Mouse (Mus musculus): ENCODE results near the gene Lemd2.
"Not testable (repeated sequence)": the region's sequence is repeated elsewhere in the genome, so short reads cannot be mapped to it uniquely, and the experiment has no call there.

The Lemd2 gene

GRCm38 (mm10) chr17:27204075-27204909 lies at the start of gene Lemd2:
Gene Lemd2 (minus strand): TSS chr17:27204469.
- peak; percentile 95 for DNase-seq (ENCODE audit: low read depth, low spot score)

GRCm38 (mm10) chr17:27251150-27251549 lies 46.9 kb upstream of the Lemd2 start:
- no peak for DNase-seq (ENCODE audit: low read depth, low spot score)

GRCm38 (mm10) chr17:27250461-27250860 lies 46.2 kb upstream of the Lemd2 start:
- DNase-seq (ENCODE audit: low read depth, low spot score): no peak

DNA sequence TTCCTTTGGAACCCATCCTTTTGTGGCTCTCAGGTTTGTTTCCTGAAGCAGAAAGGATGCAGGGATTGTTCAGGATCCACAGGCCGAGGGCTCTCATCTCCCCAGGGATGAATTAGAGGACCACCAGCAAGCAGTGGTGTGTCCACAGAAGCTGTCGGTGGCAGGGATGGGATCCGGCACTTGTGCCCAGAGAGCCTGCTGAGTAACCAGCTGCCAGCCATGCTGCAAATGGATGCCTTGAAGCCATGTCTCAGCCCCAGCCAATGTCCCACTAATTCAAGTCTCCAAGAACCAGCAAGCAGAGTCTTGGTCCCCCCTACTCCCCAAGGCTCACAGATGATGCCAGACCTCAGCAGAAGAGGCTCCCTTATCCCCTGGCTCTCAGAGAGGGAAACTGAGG lies 44.8 kb upstream of the Lemd2 start:
- DNase-seq (ENCODE audit: low read depth, low spot score): no peak

GRCm38 (mm10) chr17:27247680-27248386 lies 43.6 kb upstream of the Lemd2 start:
- DNase-seq (ENCODE audit: low read depth, low spot score): no peak

- DNase-seq (ENCODE audit: low read depth, low spot score): no peak
Observed at GRCm38 (mm10) chr17:27245851-27246381, 41.6 kb upstream of the Lemd2 start.

- DNase-seq (ENCODE audit: low read depth, low spot score): no peak
Observed at GRCm38 (mm10) chr17:27244912-27245311, 40.6 kb upstream of the Lemd2 start.

- no peak for DNase-seq (ENCODE audit: low read depth, low spot score)
Observed at GRCm38 (mm10) chr17:27242194-27243189, 38.2 kb upstream of the Lemd2 start.

- DNase-seq (ENCODE audit: low read depth, low spot score): peak; percentile 35
Observed at GRCm38 (mm10) chr17:27240556-27241457, 36.5 kb upstream of the Lemd2 start.

DNA sequence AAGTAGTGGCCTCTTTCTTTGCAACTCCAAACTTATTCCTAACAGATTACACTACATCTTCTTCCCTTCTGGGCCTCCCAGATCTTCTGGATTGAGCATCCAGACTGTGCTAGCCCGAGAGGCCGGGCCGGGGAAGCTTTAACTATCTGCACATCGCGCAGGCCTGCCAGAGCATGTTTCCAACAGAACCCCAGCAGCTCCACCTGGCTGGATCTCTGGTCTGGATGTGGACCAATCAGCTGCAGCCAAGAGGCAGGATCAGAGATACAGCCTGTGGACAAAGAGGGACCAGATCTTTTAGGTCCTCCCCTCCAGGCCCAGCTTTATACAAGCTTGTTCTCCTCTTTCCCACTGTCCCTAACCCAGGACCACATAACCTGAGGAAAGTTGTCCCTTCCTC lies 35.7 kb upstream of the Lemd2 start:
- DNase-seq (ENCODE audit: low read depth, low spot score): no peak

GRCm38 (mm10) chr17:27238637-27239036 lies 34.4 kb upstream of the Lemd2 start:
- DNase-seq (ENCODE audit: low read depth, low spot score): no peak

DNA sequence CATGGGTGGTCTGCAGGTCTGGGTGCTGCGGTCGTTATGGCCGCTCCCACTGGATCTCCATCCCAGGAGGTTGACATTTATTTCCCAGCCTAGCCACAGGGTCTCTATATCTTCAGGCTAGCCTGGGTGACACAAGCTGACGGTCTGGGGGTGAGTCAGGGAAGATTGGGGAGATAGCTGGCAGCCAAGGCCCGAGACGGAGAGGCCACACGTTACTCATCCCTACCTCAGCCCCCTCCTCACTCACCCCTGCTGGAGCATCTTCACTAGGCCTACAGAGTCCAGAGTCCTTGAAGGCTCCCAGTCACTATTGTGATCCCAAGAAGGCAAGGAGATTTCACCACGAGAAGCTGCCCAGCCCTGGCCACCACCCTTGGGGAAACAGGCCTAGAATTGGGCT lies 33.5 kb upstream of the Lemd2 start:
- no peak for DNase-seq (ENCODE audit: low read depth, low spot score)

- no peak for DNase-seq (ENCODE audit: low read depth, low spot score)
Observed at GRCm38 (mm10) chr17:27233298-27233697, 29.0 kb upstream of the Lemd2 start.

- no peak for DNase-seq (ENCODE audit: low read depth, low spot score)
Observed at GRCm38 (mm10) chr17:27232176-27232575, 27.9 kb upstream of the Lemd2 start.

- not testable (repeated sequence) for DNase-seq (ENCODE audit: low read depth, low spot score)
Observed at GRCm38 (mm10) chr17:27231586-27231985, 27.3 kb upstream of the Lemd2 start.

DNA sequence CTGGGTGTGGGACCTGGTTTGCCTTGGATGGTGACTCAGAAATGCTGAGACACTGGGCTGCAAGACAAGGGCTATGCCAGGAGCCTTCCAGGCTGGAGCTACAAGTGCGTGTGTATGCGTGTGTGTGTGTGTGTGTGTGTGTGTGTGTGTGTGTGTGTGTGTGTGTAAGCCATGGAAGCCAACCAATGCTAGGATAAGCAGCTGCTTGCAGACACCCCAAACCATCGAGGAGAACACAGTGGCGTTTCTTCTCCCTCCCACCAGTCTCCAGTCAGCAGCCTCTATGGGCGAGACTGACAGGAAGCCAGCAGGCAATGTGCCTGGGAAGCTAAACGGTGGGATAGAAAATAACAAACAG lies 26.9 kb upstream of the Lemd2 start:
- no peak for DNase-seq (ENCODE audit: low read depth, low spot score)

- no peak for DNase-seq (ENCODE audit: low read depth, low spot score)
Observed at GRCm38 (mm10) chr17:27230455-27231145, 26.3 kb upstream of the Lemd2 start.

DNA sequence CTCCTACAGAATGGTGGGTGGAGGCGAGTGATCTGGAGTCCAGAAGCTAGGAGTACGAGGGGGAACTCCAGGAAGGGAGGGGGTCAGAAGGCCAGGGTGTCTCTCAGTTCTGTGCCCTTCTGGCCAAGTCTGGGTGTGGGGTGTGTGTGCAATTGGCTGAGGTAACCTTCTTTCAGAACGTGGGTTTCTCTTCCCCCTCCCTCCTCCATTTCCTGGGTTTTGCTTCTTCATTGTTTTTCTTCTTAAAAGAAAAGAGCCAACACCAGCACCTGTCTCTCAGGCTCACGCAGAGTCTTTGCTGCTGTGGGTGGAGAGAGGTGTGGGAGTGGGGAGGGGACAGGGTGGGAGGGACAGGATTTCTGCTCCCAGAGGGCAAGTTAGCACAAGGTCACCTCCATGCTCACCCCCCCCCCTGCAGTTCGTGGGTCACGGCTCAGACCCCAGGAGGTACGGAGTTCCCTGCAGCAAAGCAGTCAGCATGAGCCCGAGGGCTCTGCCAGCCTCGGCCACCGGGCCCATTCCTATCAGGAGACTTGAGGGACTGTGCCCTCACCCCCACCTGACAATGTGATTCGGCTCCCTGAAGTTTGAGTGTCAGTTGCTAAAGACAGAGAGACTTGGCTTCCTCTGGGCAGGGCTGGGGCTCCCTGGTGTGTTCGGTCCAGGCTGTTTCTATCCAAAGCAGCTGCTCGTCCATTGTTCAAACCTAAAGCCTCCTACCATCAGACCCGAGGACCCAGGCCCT lies 25.6 kb upstream of the Lemd2 start:
- no peak for DNase-seq (ENCODE audit: low read depth, low spot score)
